Mouse (Mus musculus) liver, embryonic 15.5 days (tissue): ENCODE measurements around the gene Sart3. TPM values are rescaled to one million over a fixed set of nuclear protein-coding genes. Genes with fewer than 3 reads are reported as not detected.
"Not testable (repeated sequence)": the region's sequence is repeated elsewhere in the genome, so short reads cannot be mapped to it uniquely, and the experiment has no call there.

Source experiments
- ATAC-seq: fragments of 200-750 bp; cut with Nextera tagmentation; 2 replicates; pipeline ENCODE4 v1.8.0; 2017; ENCODE audit warnings: moderate number of reproducible peaks, mild to moderate bottlenecking, moderate library complexity; ENCODE audit not compliant: insufficient read depth
- H3K27ac ChIP-seq: fragments of 300-500 bp; sonication (generic); replicated peaks from 2 replicates; pipeline ENCODE4 v1.5.1; 2015; ENCODE audit warnings: mild to moderate bottlenecking, inconsistent platforms
- H3K27me3 ChIP-seq: fragments of 300-500 bp; sonication (generic); 2 replicates; pipeline ENCODE4 v1.6.1; 2015; ENCODE audit warnings: mild to moderate bottlenecking, inconsistent platforms
- H3K36me3 ChIP-seq: fragments of 300-500 bp; sonication (generic); replicated peaks from 2 replicates; pipeline ENCODE4 v1.6.1; 2015; ENCODE audit warnings: moderate library complexity, mild to moderate bottlenecking, inconsistent platforms
- H3K4me1 ChIP-seq: fragments of 300-500 bp; sonication (generic); replicated peaks from 2 replicates; pipeline ENCODE4 v1.6.1; 2015; ENCODE audit warnings: inconsistent platforms
- H3K4me2 ChIP-seq: fragments of 300-500 bp; sonication (generic); 2 replicates; pipeline ENCODE4 v1.6.1; 2015; ENCODE audit warnings: moderate library complexity, mild to moderate bottlenecking, inconsistent platforms
- H3K4me3 ChIP-seq: fragments of 300-500 bp; sonication (generic); replicated peaks from 2 replicates; pipeline ENCODE4 v1.5.1; 2015; ENCODE audit warnings: mild to moderate bottlenecking, inconsistent platforms
- H3K9ac ChIP-seq: fragments of 300-500 bp; sonication (generic); 2 replicates; pipeline ENCODE4 v1.6.1; 2015; ENCODE audit warnings: moderate library complexity, mild to moderate bottlenecking, inconsistent platforms
- H3K9me3 ChIP-seq: fragments of 300-500 bp; sonication (generic); replicated peaks from 2 replicates; pipeline ENCODE4 v1.6.1; 2016; ENCODE audit warnings: inconsistent platforms
- WGBS: fragments of 180-500 bp; shearing (Covaris S2); methylation state at CpG from one replicate; pipeline ENCODE4 v1.1.7; 2015; ENCODE audit warnings: mixed read lengths; ENCODE audit not compliant: insufficient replicate concordance; 5-methylcytosine and 5-hydroxymethylcytosine counted together
- polyA plus RNA-seq: library from polyadenylated mRNA; unstranded; fragments of >200 nt; fragmentation: Nextera tagmentation; extraction: Ambion mirVana; gene quantifications from 2 replicates; pipeline ENCODE4 v1.2.1, GENCODE M21; 2015

Sart3 gene
- polyA plus RNA-seq, 1 experiment from 2014 or later = 17.5 TPM

DNA sequence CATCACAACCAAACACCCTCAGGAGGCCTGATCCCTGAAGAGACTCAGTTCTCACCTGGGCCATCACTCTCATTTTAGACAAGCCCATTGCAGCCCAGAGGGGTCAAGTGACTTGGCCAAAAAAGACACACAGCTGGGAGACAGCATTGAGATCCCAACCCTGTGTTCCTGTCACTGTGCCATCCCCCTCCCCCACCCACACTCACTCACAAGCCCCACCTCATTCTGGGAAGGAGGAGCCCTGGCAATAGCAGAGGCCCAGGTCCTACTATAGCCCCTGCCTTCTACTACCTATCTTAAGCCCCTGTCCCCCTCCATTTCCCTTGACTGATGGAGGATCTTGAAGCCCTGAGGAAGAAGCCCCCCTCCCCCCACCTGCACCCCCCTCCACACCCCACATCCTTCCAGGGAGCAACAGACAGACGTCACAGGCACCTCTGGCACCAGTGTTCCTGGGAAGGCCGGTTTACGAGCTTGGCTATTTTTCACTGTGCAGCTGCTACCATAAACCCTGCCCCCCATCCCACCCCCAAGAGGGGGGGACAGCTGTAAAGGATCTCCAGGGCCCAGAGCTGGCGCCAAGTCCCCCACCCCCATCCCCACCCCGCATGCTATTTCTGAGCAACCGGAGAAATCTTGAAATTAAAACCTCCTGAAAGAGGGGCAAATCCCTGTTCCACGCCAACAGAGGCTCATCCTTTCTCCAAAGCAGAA is 16.9 kb upstream of the Sart3 start:
- no peak overlapping the region for H3K9ac ChIP-seq
- ATAC-seq = no peak
- no peaks in the 10 kb centered on the region for H3K27me3 ChIP-seq

GRCm38 (mm10) chr5:113788645-113789044 is 16.3 kb upstream of the Sart3 start:
- H3K4me1 ChIP-seq = peaks cover 25% of the 10 kb centered on the region
- peaks cover 2% of the 10 kb centered on the region for H3K27me3 ChIP-seq
- no peak overlapping the region for H3K4me3 ChIP-seq
- no peaks in the 10 kb centered on the region for H3K9me3 ChIP-seq
- no peaks in the 10 kb centered on the region for H3K36me3 ChIP-seq
- H3K9ac ChIP-seq = no peak overlapping the region
- H3K27ac ChIP-seq = no peak overlapping the region
- no peak for ATAC-seq
- WGBS = 46% methylated on average over 6 of the region's 6 CpGs
- no peak overlapping the region for H3K4me2 ChIP-seq

More for the DNA sequence above, 16.9 kb upstream of the Sart3 start:
- Histone ChIP-seq H3K4me3 (no peak overlapping the region), H3K36me3 (no peaks in the 10 kb centered on the region), H3K4me2 (no peak overlapping the region), H3K27ac (no peak overlapping the region), H3K9me3 (no peaks in the 10 kb centered on the region), H3K4me1 (peaks cover 25% of the 10 kb centered on the region)
- 53% methylated on average over 7 of the region's 7 CpGs for WGBS

DNA sequence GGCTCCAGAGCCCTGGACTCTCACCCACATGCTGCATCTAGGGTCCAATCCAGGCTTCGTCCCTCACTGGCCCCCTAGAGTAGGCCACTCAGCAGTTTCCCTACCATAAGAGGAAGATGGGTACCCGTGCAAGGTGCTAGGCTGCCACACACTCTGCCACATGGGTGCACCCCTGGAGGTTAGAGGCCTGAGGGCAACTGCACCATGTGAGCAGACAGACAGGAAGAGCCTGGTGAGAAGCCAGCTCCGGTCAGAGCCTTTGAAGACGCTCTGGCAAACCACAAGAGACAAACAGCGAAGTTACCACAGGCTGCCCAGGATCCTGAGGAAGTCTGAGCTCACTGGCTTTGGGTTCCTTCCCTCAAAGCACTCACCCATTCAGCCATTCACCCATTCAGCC is 14.7 kb upstream of the Sart3 start:
- Histone ChIP-seq H3K9me3 (no peaks in the 10 kb centered on the region), H3K4me3 (no peak overlapping the region), H3K4me1 (peaks cover 25% of the 10 kb centered on the region), H3K27ac (no peak overlapping the region), H3K9ac (no peak overlapping the region), H3K4me2 (no peak overlapping the region), H3K27me3 (peaks cover 16% of the 10 kb centered on the region), H3K36me3 (no peaks in the 10 kb centered on the region)
- no peak for ATAC-seq
- WGBS = 21% methylated on average over 5 of the region's 5 CpGs

DNA sequence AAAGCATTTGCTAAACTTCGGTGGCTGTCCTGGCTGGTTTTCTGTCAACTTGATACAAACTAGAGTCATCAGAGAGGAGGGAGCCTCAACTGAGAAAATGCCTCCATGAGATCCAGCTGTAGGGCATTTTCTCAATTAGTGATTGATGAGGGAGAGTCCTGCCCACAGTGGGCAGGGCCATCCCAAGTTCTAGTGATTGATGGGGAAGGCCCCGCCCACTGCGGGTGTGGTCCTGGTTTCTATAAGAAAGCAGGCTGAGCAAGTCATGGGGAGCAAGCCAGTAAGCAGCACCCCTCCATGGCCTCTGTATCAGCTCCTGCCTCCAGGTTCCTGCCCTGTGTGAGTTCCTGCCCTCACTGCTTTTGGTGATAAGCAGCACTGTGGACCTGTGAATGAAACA is 11.8 kb upstream of the Sart3 start:
- H3K36me3 ChIP-seq, ATAC-seq, H3K9ac ChIP-seq, H3K9me3 ChIP-seq, H3K4me2 ChIP-seq, H3K4me3 ChIP-seq, H3K4me1 ChIP-seq: not testable (repeated sequence)
- 27% methylated on average over 3 of the region's 3 CpGs for WGBS
- 0 out of 2 replicates have a peak overlapping the region, but pooled peaks have one; percentile 38 for H3K27ac ChIP-seq
- H3K27me3 ChIP-seq = peaks cover 16% of the 10 kb centered on the region

DNA sequence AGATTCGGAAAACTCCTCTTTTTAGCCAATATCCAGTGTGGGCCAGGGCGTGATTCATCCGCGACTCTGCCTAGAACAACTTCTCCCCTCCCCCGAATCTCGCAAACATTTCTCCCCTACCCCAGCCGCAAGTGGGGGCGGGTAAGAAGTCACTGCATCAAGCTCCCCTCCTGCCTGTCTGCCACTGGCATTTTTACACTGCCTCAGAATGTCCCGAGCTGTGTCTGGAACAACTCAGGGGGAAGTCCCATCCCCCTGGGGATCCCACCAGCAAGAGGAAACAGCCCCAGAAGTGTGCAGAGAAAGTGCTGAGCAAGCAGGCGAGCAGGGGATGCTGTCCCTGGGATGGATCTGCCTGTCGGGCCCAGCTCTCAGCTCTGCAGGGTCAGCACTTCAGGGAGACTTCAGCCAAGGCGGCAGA is 11.3 kb upstream of the Sart3 start:
- peaks cover 2% of the 10 kb centered on the region; the same call in 1 of the 2 replicates for H3K36me3 ChIP-seq
- 22% methylated on average over 12 of the region's 12 CpGs for WGBS
- H3K4me2 ChIP-seq = no peak overlapping the region
- H3K9me3 ChIP-seq = no peaks in the 10 kb centered on the region
- H3K4me1 ChIP-seq = peaks cover 6% of the 10 kb centered on the region; the same call in 1 of the 2 replicates
- no peak overlapping the region for H3K4me3 ChIP-seq
- peak; percentile 35; the same call in 1 of the 2 replicates for ATAC-seq
- H3K9ac ChIP-seq = no peak overlapping the region
- peaks cover 16% of the 10 kb centered on the region for H3K27me3 ChIP-seq
- H3K27ac ChIP-seq = 0 out of 2 replicates have a peak overlapping the region, but pooled peaks have one; percentile 9

GRCm38 (mm10) chr5:113782624-113783023 is 10.3 kb upstream of the Sart3 start:
- Histone ChIP-seq H3K4me3 (no peak overlapping the region), H3K27me3 (peaks cover 16% of the 10 kb centered on the region), H3K36me3 (peaks cover 11% of the 10 kb centered on the region; the same call in 1 of the 2 replicates), H3K9me3 (no peaks in the 10 kb centered on the region), H3K27ac (no peak overlapping the region), H3K4me2 (no peak overlapping the region), H3K4me1 (0 out of 2 replicates have a peak, but pooled peaks cover 6% of the 10 kb centered on the region), H3K9ac (no peak overlapping the region)
- no peak for ATAC-seq
- WGBS = 71% methylated on average over 7 of the region's 7 CpGs

- no peak overlapping the region for H3K9ac ChIP-seq
- peaks cover 18% of the 10 kb centered on the region for H3K36me3 ChIP-seq
- peaks cover 16% of the 10 kb centered on the region for H3K27me3 ChIP-seq
- no peak for ATAC-seq
- H3K9me3 ChIP-seq = no peaks in the 10 kb centered on the region
- no peak overlapping the region for H3K4me2 ChIP-seq
- WGBS = 64% methylated on average over 7 of the region's 7 CpGs
- H3K4me3 ChIP-seq = no peak overlapping the region
- no peak overlapping the region for H3K27ac ChIP-seq
- 0 out of 2 replicates have a peak, but pooled peaks cover 3% of the 10 kb centered on the region for H3K4me1 ChIP-seq
Measured at GRCm38 (mm10) chr5:113781875-113782274, 9.6 kb upstream of the Sart3 start.

GRCm38 (mm10) chr5:113781254-113781653 is 8.9 kb upstream of the Sart3 start:
- Histone ChIP-seq H3K4me1 (peaks cover 3% of the 10 kb centered on the region; the same call in 1 of the 2 replicates), H3K4me2 (no peak overlapping the region), H3K36me3 (peaks cover 25% of the 10 kb centered on the region), H3K9me3 (no peaks in the 10 kb centered on the region), H3K4me3 (no peak overlapping the region), H3K27ac (no peak overlapping the region), H3K9ac (no peak overlapping the region), H3K27me3 (peaks cover 16% of the 10 kb centered on the region)
- 67% methylated on average over 7 of the region's 7 CpGs for WGBS
- ATAC-seq = no peak

- Histone ChIP-seq H3K9ac (no peak overlapping the region), H3K4me1 (peaks cover 3% of the 10 kb centered on the region; the same call in 1 of the 2 replicates)
- 76% methylated on average over 5 of the region's 5 CpGs for WGBS
Measured at GRCm38 (mm10) chr5:113780763-113781162, 8.5 kb upstream of the Sart3 start.

GRCm38 (mm10) chr5:113780082-113780752 is 7.9 kb upstream of the Sart3 start:
- Histone ChIP-seq H3K4me3 (no peak overlapping the region), H3K4me1 (peaks cover 3% of the 10 kb centered on the region; the same call in 1 of the 2 replicates), H3K27me3 (peaks cover 16% of the 10 kb centered on the region), H3K27ac (no peak overlapping the region), H3K9me3 (no peaks in the 10 kb centered on the region), H3K36me3 (peaks cover 35% of the 10 kb centered on the region), H3K4me2 (no peak overlapping the region), H3K9ac (no peak overlapping the region)
- WGBS = 79% methylated on average over 3 of the region's 3 CpGs
- ATAC-seq = no peak

More at GRCm38 (mm10) chr5:113780763-113781162, 8.5 kb upstream of the Sart3 start:
- no peak overlapping the region for H3K27ac ChIP-seq
- no peak overlapping the region for H3K4me3 ChIP-seq
- H3K9me3 ChIP-seq = no peaks in the 10 kb centered on the region
- peaks cover 29% of the 10 kb centered on the region for H3K36me3 ChIP-seq
- peaks cover 16% of the 10 kb centered on the region for H3K27me3 ChIP-seq
- no peak overlapping the region for H3K4me2 ChIP-seq
- no peak for ATAC-seq

DNA sequence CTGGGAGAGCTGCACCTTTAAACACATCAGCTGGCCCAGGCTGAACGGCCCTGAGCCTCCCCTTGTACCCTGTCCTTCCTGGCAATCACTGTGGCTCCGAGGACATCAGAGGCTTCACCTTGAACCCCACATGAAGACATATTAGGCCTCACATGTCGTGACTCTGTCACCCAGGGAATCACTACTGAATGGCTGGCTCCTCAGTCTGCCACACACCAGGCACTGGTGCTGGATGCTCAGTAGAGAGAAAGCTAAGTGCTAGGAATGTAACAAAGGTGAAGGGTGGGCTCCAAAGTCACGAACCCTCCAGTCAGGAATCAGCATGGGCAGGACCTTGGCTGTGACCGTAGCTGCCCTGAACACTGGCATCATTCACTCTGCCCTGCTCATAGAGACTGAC is 7.3 kb upstream of the Sart3 start:
- H3K27ac ChIP-seq = no peak overlapping the region
- H3K27me3 ChIP-seq = peaks cover 16% of the 10 kb centered on the region
- peaks cover 3% of the 10 kb centered on the region; the same call in 1 of the 2 replicates for H3K4me1 ChIP-seq
- WGBS = 60% methylated on average over 5 of the region's 5 CpGs
- H3K4me3 ChIP-seq = no peak overlapping the region
- H3K9me3 ChIP-seq = no peaks in the 10 kb centered on the region
- no peak overlapping the region for H3K9ac ChIP-seq
- no peak for ATAC-seq
- no peak overlapping the region for H3K4me2 ChIP-seq
- H3K36me3 ChIP-seq = peaks cover 41% of the 10 kb centered on the region
